In genomic region chr9:57932831-57933602, GRCm38 (mm10) we compare ENCODE assay signal across 12 mouse cellular contexts. TPM values are rescaled to one million over a fixed set of nuclear protein-coding genes. Genes with fewer than 3 reads are reported as not detected.
DNase-seq lines count a peak whose midpoint lies in the region; ATAC-seq and TF ChIP-seq lines count a peak whose summit lies in the region.
"Had no signal": no experiment of that assay in that cellular context is flagged by ENCODE, and none has a peak within 500 bp of the region (broad histone marks: within the 10 kb centered on the region; RNA-seq: fewer than 3 reads in every experiment).

No protein-coding gene starts in this region.

- H3K9me3 ChIP-seq in hindbrain, embryonic 14.5 days (ENCODE audit: control insufficient read depth, low read length) = no peaks in the 10 kb centered on the region
- H3K9me3 ChIP-seq in hindbrain, embryonic 10.5 days = no peaks in the 10 kb centered on the region
- H3K9me3 ChIP-seq: midbrain, embryonic 12.5 days; stomach, embryonic 15.5 days had no signal

- intact Hi-C loops in left cerebral cortex, postnatal 36 days (cut with DNase I) = no loop called here
- intact Hi-C loops in heart, adult 2 months (cut with DNase I) = no loop called here

- no peak overlapping the region for H3K4me3 ChIP-seq in hindbrain, embryonic 14.5 days (replicated peaks; ENCODE audit: low read length)
- H3K4me3 ChIP-seq in hindbrain, embryonic 10.5 days = no peak overlapping the region
- H3K4me3 ChIP-seq in heart, adult 2 months = no peak overlapping the region
- H3K4me3 ChIP-seq: midbrain, embryonic 12.5 days; stomach, embryonic 15.5 days had no signal

- H3K36me3 ChIP-seq in hindbrain, embryonic 14.5 days (replicated peaks; ENCODE audit: control insufficient read depth, insufficient read depth) = peaks cover 29% of the 10 kb centered on the region
- H3K36me3 ChIP-seq in hindbrain, embryonic 10.5 days = peaks cover 27% of the 10 kb centered on the region
- H3K36me3 ChIP-seq in heart, adult 2 months (ENCODE audit: control insufficient read depth, insufficient read depth, low read length) = no peaks in the 10 kb centered on the region

- no peak for TF ChIP-seq EP300 in heart, adult 2 months (IDR thresholded peaks at IDR 0.05; ENCODE audit: insufficient read depth, low read depth, low read length)

- no peak for TF ChIP-seq CTCF in heart, adult 2 months (IDR thresholded peaks at IDR 0.05)

- DNase-seq in hindbrain, embryonic 14.5 days (ENCODE audit: low spot score) = no peak
- no peak for DNase-seq in hindbrain, embryonic 10.5 days (ENCODE audit: low spot score)
- peak; percentile 87 for DNase-seq in cerebellum, adult 11 months
- DNase-seq in frontal cortex, adult 2 months (ENCODE audit: extremely low spot score in 1 of 2, low spot score in 1 of 2) = peak; percentile 53 to 70
- DNase-seq in left cerebral cortex, postnatal 36 days (ENCODE audit: low spot score in 2 of 2) = peak; percentile 55 to 81
- no peak for DNase-seq in heart, adult 2 months
- no peak for DNase-seq in c-Kit-positive CD71-positive TER-119-positive erythroid progenitor cells, embryonic 14.5 days (ENCODE audit: low spot score)
- no peak for DNase-seq in ovary, postnatal 14 days (ENCODE audit: low spot score)
- DNase-seq: embryo, embryonic 11 days; lung, adult 18-20 months had no signal

- H3K79me2 ChIP-seq in heart, adult 2 months (replicated peaks; ENCODE audit: control insufficient read depth, insufficient read depth, low read length) = no peaks in the 10 kb centered on the region

- 78% methylated on average over 6 of the region's 6 CpGs for WGBS in hindbrain, embryonic 14.5 days
- WGBS in hindbrain, embryonic 10.5 days = 87% methylated on average over 6 of the region's 6 CpGs
- WGBS in heart, adult 2 months = 64% methylated on average over 6 of the region's 6 CpGs

- no peak for ATAC-seq in hindbrain, embryonic 14.5 days (ENCODE audit: low FRiP score)

- no peak overlapping the region for H3K27ac ChIP-seq in hindbrain, embryonic 14.5 days
- H3K27ac ChIP-seq in hindbrain, embryonic 10.5 days = no peak overlapping the region
- H3K27ac ChIP-seq in heart, adult 2 months = no peak overlapping the region
- H3K27ac ChIP-seq: midbrain, embryonic 12.5 days; stomach, embryonic 15.5 days had no signal

- 0 out of 2 replicates have a peak overlapping the region, but pooled peaks have one; percentile 5 for H3K9ac ChIP-seq in hindbrain, embryonic 14.5 days
- no peak overlapping the region for H3K9ac ChIP-seq in heart, adult 2 months (ENCODE audit: low read depth, low read length)
- H3K9ac ChIP-seq: midbrain, embryonic 12.5 days; stomach, embryonic 15.5 days had no signal

- H3K4me2 ChIP-seq in hindbrain, embryonic 14.5 days (replicated peaks) = no peak overlapping the region
- H3K4me2 ChIP-seq: midbrain, embryonic 12.5 days; stomach, embryonic 15.5 days had no signal

- no peaks in the 10 kb centered on the region for H3K27me3 ChIP-seq in hindbrain, embryonic 14.5 days (ENCODE audit: control insufficient read depth, insufficient read depth, low read length)
- H3K27me3 ChIP-seq in hindbrain, embryonic 10.5 days (ENCODE audit: insufficient read depth, poor library complexity, severe bottlenecking) = peaks cover 17% of the 10 kb centered on the region
- H3K27me3 ChIP-seq in heart, adult 2 months (ENCODE audit: control insufficient read depth, insufficient read depth, low read length) = no peaks in the 10 kb centered on the region

- TF ChIP-seq POLR2A in heart, adult 2 months (IDR thresholded peaks at IDR 0.05; ENCODE audit: insufficient read depth, low read depth, low read length) = no peak

- H3K4me1 ChIP-seq in hindbrain, embryonic 14.5 days (replicated peaks; ENCODE audit: control insufficient read depth, insufficient read depth, low read length) = 0 out of 2 replicates have a peak, but pooled peaks cover 3% of the 10 kb centered on the region
- H3K4me1 ChIP-seq in hindbrain, embryonic 10.5 days (replicated peaks) = 0 out of 2 replicates have a peak, but pooled peaks cover 3% of the 10 kb centered on the region
- H3K4me1 ChIP-seq in heart, adult 2 months (ENCODE audit: control insufficient read depth, insufficient read depth, low read length) = no peaks in the 10 kb centered on the region
- H3K4me1 ChIP-seq: midbrain, embryonic 12.5 days; stomach, embryonic 15.5 days had no signal

RNA-seq across cellular contexts. Expression of gene Sema7a, which starts 6.9 kb away (rescaled TPM):
- 6.3 and 7.3 TPM in 2 replicates for polyA plus RNA-seq in hindbrain, embryonic 14.5 days (2014; fragmentation: Nextera tagmentation; extraction: Ambion mirVana)
- 0.71 and 1.6 TPM in 2 replicates for polyA plus RNA-seq in hindbrain, embryonic 10.5 days (2016; fragmentation: Nextera tagmentation; extraction: Ambion mirVana)
- 76.6 and 95.2 TPM in 2 replicates for polyA plus RNA-seq in frontal cortex, adult 2 months (2012; rRNA removed)
- total RNA-seq in left cerebral cortex, postnatal 36 days (2021) = 100 to 1,000 TPM; 130 to 162 TPM
- total RNA-seq in heart, adult 2 months (2021) = 10 to 100 TPM; 26.7 to 31.1 TPM
- 29.0 and 31.3 TPM in 2 replicates for polyA plus RNA-seq in heart, adult 2 months (2012; rRNA removed)

RNA-seq across cellular contexts. Expression of gene Ubl7, which starts 22.2 kb away (rescaled TPM):
- 151 and 160 TPM in 2 replicates for polyA plus RNA-seq in hindbrain, embryonic 14.5 days (2014; fragmentation: Nextera tagmentation; extraction: Ambion mirVana)
- polyA plus RNA-seq in hindbrain, embryonic 10.5 days (2016; fragmentation: Nextera tagmentation; extraction: Ambion mirVana) = 118 and 143 TPM in 2 replicates
- polyA plus RNA-seq in frontal cortex, adult 2 months (2012; rRNA removed) = 118 and 126 TPM in 2 replicates
- total RNA-seq in left cerebral cortex, postnatal 36 days (2021) = 100 to 1,000 TPM; 108 to 128 TPM
- 10 to 100 TPM; 75.2 to 83.2 TPM for total RNA-seq in heart, adult 2 months (2021)
- polyA plus RNA-seq in heart, adult 2 months (2012; rRNA removed) = 139 and 142 TPM in 2 replicates

Comparison
In these comparisons a context has a peak if more than half of its experiments do, and no peak if none do; other contexts are left out.
1. DNase-seq: peak in cerebellum, adult 11 months (single experiment), frontal cortex, adult 2 months (2 of 2) and left cerebral cortex, postnatal 36 days (2 of 2); none in hindbrain, embryonic 14.5 days (single experiment), hindbrain, embryonic 10.5 days (single experiment), heart, adult 2 months (0 of 2), c-Kit-positive CD71-positive TER-119-positive erythroid progenitor cells, embryonic 14.5 days (single experiment) and ovary, postnatal 14 days (single experiment).